Mouse (Mus musculus): ENCODE results near the gene Ccn1.

GRCm38 (mm10) chr3:145656993-145657713, 7.4 kb upstream of the Ccn1 start:
- no peak for TF ChIP-seq CTCF (IDR thresholded peaks at IDR 0.05; ENCODE audit: extremely low read depth, insufficient read length, insufficient replicate concordance, low read depth, low read length)
- TF ChIP-seq POLR2A (IDR thresholded peaks at IDR 0.05; ENCODE audit: low read depth, low read length) = no peak

Data from small intestine, adult 2 months (tissue).